Mouse (Mus musculus): Measurements from ENCODE around the gene Hspb7.

- TF ChIP-seq CTCF (IDR thresholded peaks at IDR 0.05; ENCODE audit: low read depth), result no peak
- no peak for TF ChIP-seq EP300 (IDR thresholded peaks at IDR 0.05; ENCODE audit: low read depth)
Measured at GRCm38 (mm10) chr4:141454581-141455350, 34.2 kb downstream of the Hspb7 start.

Data from liver, postnatal 0 days (tissue).